Mouse (Mus musculus) neural tube, embryonic 14.5 days (tissue): ENCODE data around the gene Olfr1214. TPM values are rescaled to one million over a fixed set of nuclear protein-coding genes. Genes with fewer than 3 reads are reported as not detected.
"Not testable (repeated sequence)": the region's sequence is repeated elsewhere in the genome, so short reads cannot be mapped to it uniquely, and the experiment has no call there.

ENCODE experiments used
- ATAC-seq: fragments of 200-750 bp; cut with Nextera tagmentation; 2 replicates; pipeline ENCODE4 v1.8.0; 2017; ENCODE audit warnings: low read depth, mild to moderate bottlenecking, moderate TSS enrichment, moderate library complexity
- H3K27ac ChIP-seq: fragments of 300-500 bp; sonication (generic); 2 replicates; pipeline ENCODE4 v1.5.1; 2014; ENCODE audit warnings: low read depth, mild to moderate bottlenecking, control low read depth, low read length, moderate library complexity, mixed read lengths
- H3K27me3 ChIP-seq: fragments of 300-500 bp; sonication (generic); 2 replicates; pipeline ENCODE4 v1.6.1; 2014; ENCODE audit warnings: low read length; ENCODE audit not compliant: control insufficient read depth, insufficient read depth
- H3K36me3 ChIP-seq: fragments of 300-500 bp; sonication (generic); 2 replicates; pipeline ENCODE4 v1.6.1; 2014; ENCODE audit warnings: low read length, mixed read lengths; ENCODE audit not compliant: control insufficient read depth, insufficient read depth
- H3K4me1 ChIP-seq: fragments of 300-500 bp; sonication (generic); 2 replicates; pipeline ENCODE4 v1.6.1; 2014; ENCODE audit warnings: low read length; ENCODE audit not compliant: control insufficient read depth, insufficient read depth
- H3K4me2 ChIP-seq: fragments of 300-500 bp; sonication (generic); 2 replicates; pipeline ENCODE4 v1.6.1; 2014; ENCODE audit warnings: mild to moderate bottlenecking, low read depth, low read length, control low read depth
- H3K4me3 ChIP-seq: fragments of 300-500 bp; sonication (generic); 2 replicates; pipeline ENCODE4 v1.5.1; 2014; ENCODE audit warnings: low read depth, low read length, control low read depth, mixed read lengths
- H3K9ac ChIP-seq: fragments of 300-500 bp; sonication (generic); replicated peaks from 2 replicates; pipeline ENCODE4 v1.6.1; 2014; ENCODE audit warnings: low read depth, mild to moderate bottlenecking, control low read depth, low read length, mixed read lengths
- H3K9me3 ChIP-seq: fragments of 300-500 bp; sonication (generic); 2 replicates; pipeline ENCODE4 v1.6.1; 2016; ENCODE audit warnings: low read length; ENCODE audit not compliant: control insufficient read depth
- WGBS: fragments of 180-500 bp; shearing (Covaris S2); extraction: QIAGEN DNeasy Blood & Tissue Kit; methylation state at CpG from one replicate; pipeline ENCODE4 v1.1.7; 2014; 5-methylcytosine and 5-hydroxymethylcytosine counted together
- polyA plus RNA-seq: library from polyadenylated mRNA; unstranded; fragments of >200 nt; fragmentation: Nextera tagmentation; extraction: Ambion mirVana; gene quantifications from 2 replicates; pipeline ENCODE4 v1.2.1, GENCODE M21; 2014

Olfr1214 gene
- polyA plus RNA-seq, result not detected in 2 replicates

GRCm38 (mm10) chr2:88992553-88992952 is at the start of gene Olfr1214:
TSS of gene Olfr1214 (minus strand) at chr2:88992653.
- no peaks in the 10 kb centered on the region for H3K9me3 ChIP-seq
- WGBS, result 88% methylated on average over 1 of the region's 1 CpGs
- no peak within 1 kb of the TSS for H3K27ac ChIP-seq

GRCm38 (mm10) chr2:89031965-89032364 is 39.5 kb upstream of the Olfr1214 start, which contains the start of gene Olfr1217:
TSS of gene Olfr1217 (minus strand) at chr2:89032065.
- Histone ChIP-seq H3K9ac (no peak within 1 kb of the TSS), H3K27ac (no peak within 1 kb of the TSS), H3K27me3 (no peaks in the 10 kb centered on the region), H3K4me3 (no peak within 1 kb of the TSS), H3K36me3 (no peaks in the 10 kb centered on the region), H3K9me3 (no peaks in the 10 kb centered on the region), H3K4me1 (no peaks in the 10 kb centered on the region), H3K4me2 (no peak within 1 kb of the TSS)
- WGBS, result 83% methylated on average over 2 of the region's 2 CpGs
- ATAC-seq, result no peak

More at GRCm38 (mm10) chr2:88992553-88992952, at the start of gene Olfr1214:
- H3K9ac ChIP-seq, result no peak within 1 kb of the TSS
- H3K4me3 ChIP-seq, result no peak within 1 kb of the TSS
- H3K36me3 ChIP-seq, result no peaks in the 10 kb centered on the region
- no peak for ATAC-seq
- H3K4me2 ChIP-seq, result no peak within 1 kb of the TSS
- H3K27me3 ChIP-seq, result no peaks in the 10 kb centered on the region
- no peaks in the 10 kb centered on the region for H3K4me1 ChIP-seq

GRCm38 (mm10) chr2:89021436-89021835 is 29.0 kb upstream of the Olfr1214 start:
- not testable (repeated sequence) for H3K36me3 ChIP-seq, H3K9ac ChIP-seq, H3K27me3 ChIP-seq, H3K4me3 ChIP-seq, H3K9me3 ChIP-seq, ATAC-seq, H3K27ac ChIP-seq, H3K4me1 ChIP-seq, H3K4me2 ChIP-seq
- WGBS, result 78% methylated on average over 3 of the region's 3 CpGs

GRCm38 (mm10) chr2:89018240-89018639 is 25.8 kb upstream of the Olfr1214 start, which contains the start of gene Olfr1216:
TSS of gene Olfr1216 (minus strand) at chr2:89018340.
- Histone ChIP-seq H3K36me3 (no peaks in the 10 kb centered on the region), H3K27ac (no peak within 1 kb of the TSS), H3K4me1 (no peaks in the 10 kb centered on the region), H3K9me3 (no peaks in the 10 kb centered on the region), H3K9ac (no peak within 1 kb of the TSS), H3K4me3 (no peak within 1 kb of the TSS), H3K27me3 (no peaks in the 10 kb centered on the region), H3K4me2 (no peak within 1 kb of the TSS)
- no peak for ATAC-seq
- WGBS, result 85% methylated on average over 1 of the region's 1 CpGs

GRCm38 (mm10) chr2:89006873-89007272 is 14.4 kb upstream of the Olfr1214 start, which contains the start of gene Olfr1215:
TSS of gene Olfr1215 (minus strand) at chr2:89006973.
- 80% methylated on average over 2 of the region's 2 CpGs for WGBS

GRCm38 (mm10) chr2:88980181-88980580 is 12.3 kb downstream of the Olfr1214 start, which contains the start of gene Gm13762:
TSS of gene Gm13762 (minus strand) at chr2:88980281.
- WGBS, result 78% methylated on average over 1 of the region's 1 CpGs
- H3K4me1 ChIP-seq, result no peaks in the 10 kb centered on the region
- no peaks in the 10 kb centered on the region for H3K9me3 ChIP-seq
- H3K9ac ChIP-seq, result no peak within 1 kb of the TSS
- no peaks in the 10 kb centered on the region for H3K27me3 ChIP-seq
- H3K27ac ChIP-seq, result no peak within 1 kb of the TSS
- no peak within 1 kb of the TSS for H3K4me3 ChIP-seq
- no peak within 1 kb of the TSS for H3K4me2 ChIP-seq
- no peaks in the 10 kb centered on the region for H3K36me3 ChIP-seq
- ATAC-seq, result no peak

More at GRCm38 (mm10) chr2:89006873-89007272, 14.4 kb upstream of the Olfr1214 start, which contains the start of gene Olfr1215:
- H3K9ac ChIP-seq, result no peak within 1 kb of the TSS
- no peaks in the 10 kb centered on the region for H3K4me1 ChIP-seq
- no peak for ATAC-seq
- no peaks in the 10 kb centered on the region for H3K9me3 ChIP-seq
- H3K27me3 ChIP-seq, result no peaks in the 10 kb centered on the region
- H3K4me2 ChIP-seq, result no peak within 1 kb of the TSS
- no peak within 1 kb of the TSS for H3K4me3 ChIP-seq
- H3K27ac ChIP-seq, result no peak within 1 kb of the TSS
- H3K36me3 ChIP-seq, result no peaks in the 10 kb centered on the region

- Histone ChIP-seq H3K27ac (no peak within 1 kb of the TSS), H3K9ac (no peak within 1 kb of the TSS), H3K9me3 (no peaks in the 10 kb centered on the region), H3K4me2 (no peak within 1 kb of the TSS), H3K27me3 (no peaks in the 10 kb centered on the region), H3K36me3 (no peaks in the 10 kb centered on the region), H3K4me1 (no peaks in the 10 kb centered on the region), H3K4me3 (no peak within 1 kb of the TSS)
- ATAC-seq, result no peak
Observed at GRCm38 (mm10) chr2:88953669-88954068, 38.8 kb downstream of the Olfr1214 start, which contains the start of gene Olfr1212. TSS of gene Olfr1212 (plus strand) at chr2:88953969.

- Histone ChIP-seq H3K9me3 (no peaks in the 10 kb centered on the region), H3K4me2 (no peak within 1 kb of the TSS), H3K4me1 (no peaks in the 10 kb centered on the region), H3K27me3 (no peaks in the 10 kb centered on the region), H3K9ac (no peak within 1 kb of the TSS), H3K4me3 (no peak within 1 kb of the TSS), H3K27ac (no peak within 1 kb of the TSS), H3K36me3 (no peaks in the 10 kb centered on the region)
- no peak for ATAC-seq
- WGBS, result 86% methylated on average over 1 of the region's 1 CpGs
Observed at GRCm38 (mm10) chr2:88938011-88938410, 54.4 kb downstream of the Olfr1214 start, which contains the start of gene Olfr1211. TSS of gene Olfr1211 (minus strand) at chr2:88938111.
